Mouse (Mus musculus) embryonic stem cell, embryonic (primary cell): Measurements from ENCODE around the gene Ssh2.

Experiments
- CTCF ChIA-PET, 4 experiments: fragments of 300-600 bp in 2 of 4; fragments of 350-600 bp in 2 of 4; sonication (Branson Sonifier 250); formaldehyde crosslinking; loops; one replicate each; lab custom pipeline; 2022; ENCODE audit warnings: inconsistent platforms in 2 of 4; lab: Charles Lee
- POLR2A ChIA-PET, 4 experiments: fragments of 300-600 bp in 2 of 4; fragments of 350-600 bp in 2 of 4; sonication (Branson Sonifier 250); formaldehyde crosslinking; loops; one replicate each; lab custom pipeline; 2022; ENCODE audit warnings: antibody characterized with exemption in 4 of 4, inconsistent platforms in 1 of 4; lab: Charles Lee

Gene Ssh2

DNA sequence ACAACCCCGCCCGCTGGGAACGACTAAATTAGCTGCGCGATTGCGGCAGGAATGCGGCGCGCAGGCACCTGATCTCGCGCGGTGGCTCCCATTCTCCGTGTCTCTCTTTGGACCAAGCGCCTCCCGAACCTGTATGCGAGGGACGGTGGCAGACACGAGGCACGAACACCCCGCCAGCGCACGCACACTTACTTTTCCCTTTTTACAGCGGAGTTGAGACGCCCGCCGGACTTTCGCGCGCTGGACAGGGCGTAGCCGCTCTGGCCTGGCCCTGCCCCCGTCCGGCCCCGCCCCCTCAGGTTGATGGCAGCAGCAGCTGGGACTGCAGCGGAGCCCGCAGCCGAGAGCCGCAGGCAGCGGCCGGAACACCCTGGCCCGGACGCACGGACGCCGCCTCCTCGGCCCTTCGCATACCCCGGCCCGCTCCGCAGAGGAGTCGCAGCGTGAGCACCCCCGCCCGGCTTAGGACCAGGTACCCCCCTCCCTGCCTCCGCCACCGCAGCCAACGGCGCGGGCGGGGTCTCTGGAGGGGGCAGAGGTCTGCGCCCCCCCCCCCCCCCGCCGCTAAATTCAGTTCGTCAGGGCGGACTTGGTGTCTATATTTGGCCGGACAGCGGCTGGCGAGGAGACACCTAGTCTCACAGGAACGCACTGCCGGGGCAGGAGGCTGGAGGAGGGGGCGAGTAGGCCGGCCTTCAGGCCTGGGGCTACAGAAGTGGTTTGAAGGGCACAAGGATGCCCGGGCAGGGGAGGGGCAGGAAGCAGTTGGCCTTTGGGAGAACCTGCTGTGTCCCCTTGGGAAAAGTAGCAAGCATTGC lies 246.4 kb downstream of the Ssh2 start, which contains the start of gene Coro6:
Gene Coro6 (plus strand): TSS at position 129 of the 818 bp plus-strand sequence.
- POLR2A ChIA-PET = interaction anchor here in 2 of 4 experiments (0.7 to 3.2 kb wide), 6 partner anchors 13 to 50 kb away, joined by 3 to 16 read pairs (median 3); partner anchors contain the start of gene Git1 (in 1 of the 2)
- CTCF ChIA-PET = interaction anchor here in 3 of 4 experiments (0.5 to 1.7 kb wide), 4 partner anchors 16 to 465 kb away, joined by 3 to 5 read pairs (median 4); no protein-coding TSS in a partner anchor

DNA sequence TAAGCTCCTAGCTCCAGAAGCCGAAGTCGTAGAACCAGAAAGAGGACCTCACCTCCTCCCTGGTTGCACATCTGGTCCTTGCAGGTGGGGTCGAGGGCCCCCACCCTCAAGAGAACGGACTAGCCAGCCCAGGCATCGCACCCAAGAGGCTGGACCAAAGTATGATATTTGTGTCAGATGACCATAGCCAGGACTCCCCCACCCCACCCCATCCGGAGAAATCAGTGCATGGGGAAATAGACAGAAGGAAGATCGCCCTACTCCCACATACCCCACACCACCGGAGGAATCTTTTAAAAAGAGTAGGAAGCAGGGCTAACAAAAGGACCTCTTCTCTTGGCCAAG lies 247.0 kb downstream of the Ssh2 start:
- ChIA-PET CTCF (interaction anchor here in 3 of 4 experiments (0.5 to 1.7 kb wide), 4 partner anchors 17 to 466 kb away, joined by 3 to 5 read pairs (median 4); no protein-coding TSS in a partner anchor), POLR2A (interaction anchor here in 2 of 4 experiments (0.7 to 3.2 kb wide), 4 partner anchors 16 to 30 kb away, joined by 3 to 16 read pairs (median 3); partner anchors contain the start of gene Git1 (in 1 of the 2))

DNA sequence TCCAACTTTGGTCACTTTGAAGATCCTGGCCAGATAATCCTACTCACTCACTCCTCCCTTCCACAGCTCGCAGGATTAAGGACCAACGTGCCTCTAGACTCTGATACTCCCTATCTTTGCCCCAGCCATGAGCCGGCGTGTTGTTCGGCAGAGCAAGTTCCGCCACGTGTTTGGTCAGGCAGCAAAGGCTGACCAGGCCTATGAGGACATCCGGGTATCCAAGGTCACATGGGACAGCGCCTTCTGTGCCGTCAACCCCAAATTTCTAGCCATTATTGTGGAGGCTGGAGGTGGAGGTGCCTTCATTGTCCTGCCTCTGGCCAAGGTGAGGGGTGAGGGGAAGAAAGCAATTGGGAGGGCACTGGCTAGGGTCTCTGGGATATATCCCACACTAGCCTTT lies 247.7 kb downstream of the Ssh2 start:
- ChIA-PET POLR2A (interaction anchor here in 1 of 4 experiments (0.6 kb wide), 1 partner anchor 64 kb away, joined by 4 read pairs; no protein-coding TSS in a partner anchor), CTCF (no interaction called here)

DNA sequence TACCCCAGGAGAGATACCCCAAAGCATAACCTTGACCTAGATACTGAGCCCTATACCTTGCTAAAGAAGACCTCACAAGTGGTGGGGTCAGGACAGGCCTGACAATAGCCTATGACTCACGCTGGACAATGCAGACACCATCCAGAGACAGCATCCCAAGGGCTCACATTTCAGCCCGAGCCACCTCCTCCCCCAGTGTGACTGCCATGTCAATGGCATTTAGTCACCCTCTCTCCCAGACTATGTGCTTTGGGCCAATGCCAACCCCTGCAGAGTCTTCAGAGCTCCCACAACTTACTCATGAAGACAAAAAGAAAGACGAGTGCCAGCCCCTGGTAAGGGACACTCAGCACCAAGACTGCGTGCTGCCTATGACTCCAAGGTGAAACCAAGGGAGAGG lies 248.6 kb downstream of the Ssh2 start:
- CTCF ChIA-PET = no interaction called here
- POLR2A ChIA-PET = no interaction called here

DNA sequence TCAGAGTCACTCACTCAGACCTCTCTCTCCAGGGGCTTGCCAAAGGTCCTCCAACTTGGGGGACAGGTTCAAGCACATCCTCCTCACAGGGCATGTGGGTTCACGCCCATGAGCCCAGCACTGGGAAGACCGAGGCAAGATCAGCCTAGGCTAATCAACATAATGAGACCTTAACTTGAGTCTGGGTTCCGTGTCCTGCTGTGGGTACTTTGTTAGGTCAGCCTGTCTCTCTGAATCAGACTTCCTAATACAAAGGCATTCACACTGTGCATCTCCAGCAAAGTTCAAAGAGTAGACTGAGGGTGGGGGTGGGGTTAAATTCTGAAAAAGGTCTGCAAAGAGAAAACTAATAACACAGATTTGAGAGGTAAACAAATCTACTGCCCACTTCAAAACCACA lies 249.0 kb downstream of the Ssh2 start:
- ChIA-PET POLR2A (interaction anchor here in 1 of 4 experiments (1.4 kb wide), 1 partner anchor 143 kb away, joined by 4 read pairs; the partner anchor contains the start of gene Taok1), CTCF (interaction anchor here in 1 of 4 experiments (0.6 kb wide), 1 partner anchor 126 kb away, joined by 5 read pairs; no protein-coding TSS in a partner anchor)

DNA sequence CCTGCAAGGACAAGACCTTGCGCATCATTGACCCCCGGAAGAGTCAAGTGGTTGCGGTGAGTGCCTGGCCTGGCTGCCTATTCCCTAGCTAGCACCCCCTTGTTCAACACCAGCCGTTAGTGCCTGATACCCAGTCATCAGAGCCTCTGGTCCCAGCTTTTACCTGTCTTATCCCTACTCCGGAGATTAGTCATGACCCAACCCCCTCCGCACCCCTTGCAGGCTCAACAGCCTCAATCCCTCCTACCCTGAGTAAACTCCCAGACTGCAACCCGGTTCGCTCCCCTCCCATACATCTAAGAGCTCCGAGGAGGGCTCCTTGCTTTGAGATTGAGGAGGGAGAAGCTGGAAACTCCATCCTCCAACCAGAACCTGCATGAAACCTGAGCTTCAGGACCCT lies 250.5 kb downstream of the Ssh2 start:
- POLR2A ChIA-PET = interaction anchor here in 3 of 4 experiments (0.6 to 2.6 kb wide), 15 partner anchors 9 to 368 kb away, joined by 3 to 13 read pairs (median 3); partner anchors contain the start of genes Ankrd13b (in 1 of the 3) and Taok1 (in 1 of the 3)

DNA sequence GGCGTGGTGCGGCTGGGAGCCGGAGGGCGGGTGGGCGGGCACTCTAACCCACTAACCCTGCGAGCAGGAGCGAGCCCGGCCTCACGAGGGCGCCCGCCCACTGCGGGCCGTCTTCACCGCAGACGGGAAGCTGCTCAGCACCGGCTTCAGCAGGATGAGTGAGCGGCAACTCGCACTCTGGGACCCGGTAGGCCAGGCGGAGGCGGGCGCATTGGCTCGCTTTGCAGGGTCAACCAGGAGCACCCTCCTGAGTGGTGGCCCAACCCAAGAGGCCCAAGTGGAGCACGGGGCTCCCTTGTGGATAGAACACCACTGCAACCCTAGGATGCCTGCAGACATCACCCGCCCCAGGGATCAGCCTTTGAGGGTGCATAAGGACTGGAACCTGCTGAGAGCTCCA lies 251.1 kb downstream of the Ssh2 start:
- CTCF ChIA-PET = interaction anchor here (0.6 to 2.7 kb wide), 55 partner anchors 9 to 1446 kb away, joined by 3 to 23 read pairs (median 4); partner anchors contain the start of genes Ssh2 (in 2 of the 4), Abhd15 (in 1 of the 4), Ankrd13b (in 1 of the 4) and Git1 (in 1 of the 4)

More for the DNA sequence above, 250.5 kb downstream of the Ssh2 start:
- CTCF ChIA-PET = interaction anchor here (0.8 to 2.7 kb wide), 22 partner anchors 10 to 469 kb away, joined by 3 to 22 read pairs (median 8); partner anchors contain the start of genes Ankrd13b (in 1 of the 4), Slc6a4 (in 1 of the 4) and Ssh2 (in 1 of the 4)

DNA sequence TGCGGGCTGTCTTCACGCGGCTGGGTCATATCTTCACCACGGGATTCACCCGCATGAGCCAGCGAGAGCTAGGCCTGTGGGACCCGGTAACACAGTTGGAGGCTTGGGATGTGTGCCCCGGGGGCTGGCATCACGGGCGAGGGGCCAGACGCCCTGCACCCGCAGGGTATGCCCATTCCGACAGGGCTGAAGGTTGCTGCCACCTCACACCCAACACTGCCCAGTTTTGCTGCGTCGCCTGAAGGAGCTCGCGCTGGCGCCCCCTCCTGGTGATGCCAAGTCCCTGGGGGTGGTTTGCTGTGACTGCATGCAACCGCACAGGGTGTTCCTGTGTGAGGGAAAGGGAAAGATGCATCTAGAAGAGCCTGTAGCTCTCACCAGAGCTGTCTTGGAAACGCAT lies 251.7 kb downstream of the Ssh2 start:
- POLR2A ChIA-PET = interaction anchor here in 3 of 4 experiments (0.5 to 2.6 kb wide), 29 partner anchors 8 to 998 kb away, joined by 3 to 13 read pairs (median 4); partner anchors contain the start of genes Gm10392 (in 1 of the 3), Phf12 (in 1 of the 3) and Taok1 (in 1 of the 3)
- CTCF ChIA-PET = interaction anchor here (0.5 to 2.7 kb wide), 62 partner anchors 8 to 1447 kb away, joined by 3 to 23 read pairs (median 4); partner anchors contain the start of genes Ssh2 (in 2 of the 4), Abhd15 (in 1 of the 4), Ankrd13b (in 1 of the 4) and Git1 (in 1 of the 4)

More for the DNA sequence above, 251.1 kb downstream of the Ssh2 start:
- POLR2A ChIA-PET = interaction anchor here in 3 of 4 experiments (0.6 to 2.6 kb wide), 23 partner anchors 9 to 999 kb away, joined by 3 to 13 read pairs (median 3); partner anchors contain the start of genes Ankrd13b (in 1 of the 3) and Taok1 (in 1 of the 3)

DNA sequence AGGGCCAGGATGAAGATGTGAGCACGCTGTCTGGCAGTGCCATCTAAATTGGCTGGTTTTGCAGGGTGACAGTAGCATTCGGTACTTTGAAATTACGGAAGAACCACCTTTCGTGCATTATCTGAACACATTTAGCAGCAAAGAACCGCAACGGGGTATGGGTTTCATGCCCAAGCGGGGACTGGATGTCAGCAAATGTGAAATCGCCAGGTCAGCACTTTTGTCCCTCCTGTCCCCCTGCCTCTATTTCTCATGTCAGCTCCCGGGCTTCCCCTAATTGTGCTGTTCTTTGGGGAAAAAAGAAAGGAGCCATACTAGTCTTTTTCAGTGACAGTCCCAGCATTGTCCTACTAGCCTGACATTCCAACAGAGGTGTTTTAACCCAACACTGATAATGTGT lies 252.3 kb downstream of the Ssh2 start:
- CTCF ChIA-PET = interaction anchor here (0.5 to 2.7 kb wide), 47 partner anchors 8 to 801 kb away, joined by 3 to 23 read pairs (median 4); partner anchors contain the start of genes Ssh2 (in 2 of the 4), Ankrd13b (in 1 of the 4), Git1 (in 1 of the 4) and Trp53i13 (in 1 of the 4)
- POLR2A ChIA-PET = interaction anchor here (0.5 to 2.6 kb wide), 21 partner anchors 8 to 514 kb away, joined by 3 to 13 read pairs (median 3); partner anchors contain the start of genes Gm10392 (in 1 of the 4), Phf12 (in 1 of the 4), Ssh2 (in 1 of the 4) and Taok1 (in 1 of the 4)

DNA sequence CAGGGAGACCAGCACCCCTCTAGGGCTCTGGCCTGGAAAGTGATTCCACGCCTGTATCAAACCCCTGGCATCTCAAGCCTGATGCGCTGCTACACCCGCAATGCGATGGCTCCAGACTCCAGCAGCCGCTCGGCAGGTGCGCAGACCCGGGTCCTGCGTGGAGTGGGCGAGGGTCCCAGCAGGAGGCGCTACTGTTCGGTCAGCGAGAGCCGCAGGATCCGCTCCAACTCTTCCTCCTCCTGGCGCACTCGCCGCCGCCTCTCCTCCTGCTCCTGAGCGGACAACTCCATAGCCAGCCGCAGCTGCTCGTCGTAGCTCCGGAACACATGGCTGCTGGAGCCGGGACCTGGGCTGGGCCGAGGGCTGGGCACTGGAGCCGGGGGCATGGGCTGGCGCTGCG lies 255.3 kb downstream of the Ssh2 start:
- CTCF ChIA-PET = interaction anchor here in 3 of 4 experiments (0.6 to 2.8 kb wide), 4 partner anchors 19 to 675 kb away, joined by 3 to 11 read pairs (median 8); partner anchors contain the start of gene Ankrd13b (in 1 of the 3)
- POLR2A ChIA-PET = interaction anchor here in 2 of 4 experiments (0.6 to 1.3 kb wide), 4 partner anchors 15 to 155 kb away, joined by 3 to 7 read pairs (median 4); no protein-coding TSS in a partner anchor

DNA sequence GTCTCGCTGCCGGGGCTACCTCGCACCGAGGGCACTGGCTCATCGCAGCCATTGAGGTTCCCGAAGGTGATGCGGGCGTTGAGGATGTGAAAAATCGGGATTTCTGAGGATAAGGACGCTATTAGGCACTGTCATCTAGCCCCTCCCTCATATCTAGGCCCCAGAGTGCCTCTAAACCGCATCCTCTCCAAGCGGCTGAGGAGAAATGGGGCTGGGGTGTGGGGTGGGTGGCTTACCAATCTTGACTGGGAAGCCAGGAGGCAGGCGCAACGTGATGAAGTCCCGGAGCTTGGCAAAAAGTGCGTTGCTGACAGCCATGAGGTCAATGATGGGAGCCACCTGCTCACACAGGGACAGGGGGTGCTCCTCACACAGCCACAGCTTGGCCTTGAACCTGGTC lies 256.7 kb downstream of the Ssh2 start:
- POLR2A ChIA-PET = interaction anchor here in 2 of 4 experiments (0.6 to 3.1 kb wide), 5 partner anchors 11 to 464 kb away, joined by 3 to 12 read pairs (median 3); partner anchors contain the start of gene Abhd15 (in 1 of the 2)
- CTCF ChIA-PET = interaction anchor here in 3 of 4 experiments (0.6 to 2.8 kb wide), 4 partner anchors 17 to 709 kb away, joined by 3 to 9 read pairs (median 3); partner anchors contain the start of gene Ankrd13b (in 1 of the 3)

DNA sequence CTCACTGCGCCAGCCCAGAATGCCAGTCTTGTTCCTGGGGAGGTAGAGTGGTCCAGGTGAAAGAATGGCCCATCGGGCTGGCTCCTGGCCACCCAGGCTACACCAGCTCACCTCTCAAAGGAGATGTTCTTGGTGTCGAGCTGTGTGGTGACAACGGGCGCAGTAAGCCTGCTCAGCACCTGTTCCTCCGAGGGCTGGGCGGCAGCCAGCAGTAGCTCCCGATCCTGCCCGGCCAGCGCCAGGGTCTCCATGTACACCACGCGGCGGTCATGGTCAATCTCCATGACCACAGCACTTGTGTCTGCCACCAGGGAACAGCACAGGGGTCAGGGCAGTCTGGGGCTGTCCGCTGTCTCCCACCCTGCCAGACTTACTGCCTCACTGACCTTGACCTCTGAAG lies 260.1 kb downstream of the Ssh2 start:
- ChIA-PET CTCF (interaction anchor here in 3 of 4 experiments (0.5 to 3.5 kb wide), 8 partner anchors 9 to 368 kb away, joined by 3 to 22 read pairs (median 4); partner anchors contain the start of gene Myo18a (in 1 of the 3)), POLR2A (interaction anchor here in 3 of 4 experiments (0.5 to 3.2 kb wide), 6 partner anchors 8 to 361 kb away, joined by 4 to 13 read pairs (median 5); no protein-coding TSS in a partner anchor)

DNA sequence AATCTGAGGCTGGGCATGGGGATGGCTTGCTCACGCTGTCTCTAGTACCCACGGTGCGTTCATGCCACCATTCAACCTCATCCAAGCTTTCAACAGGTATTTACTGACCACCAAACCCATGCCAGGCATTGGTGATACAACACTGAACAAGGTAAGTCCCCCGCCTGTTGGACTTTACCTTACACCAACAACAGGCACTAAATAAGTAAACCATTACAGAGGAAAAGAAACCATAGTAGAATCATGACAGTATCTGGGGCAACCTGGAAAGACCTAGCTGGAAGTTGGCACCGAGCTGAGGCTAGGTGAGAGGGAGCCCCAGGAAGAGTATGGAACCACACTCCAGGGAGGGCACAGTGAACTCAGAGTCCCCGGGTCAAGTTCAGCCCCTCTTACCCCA lies 260.8 kb downstream of the Ssh2 start:
- ChIA-PET POLR2A (interaction anchor here in 2 of 4 experiments (1.0 to 3.2 kb wide), 5 partner anchors 8 to 37 kb away, joined by 4 to 13 read pairs (median 6); no protein-coding TSS in a partner anchor), CTCF (interaction anchor here in 3 of 4 experiments (1.0 to 3.5 kb wide), 6 partner anchors 9 to 344 kb away, joined by 4 to 22 read pairs (median 8); partner anchors contain the start of genes Git1 (in 1 of the 3) and Myo18a (in 1 of the 3))

DNA sequence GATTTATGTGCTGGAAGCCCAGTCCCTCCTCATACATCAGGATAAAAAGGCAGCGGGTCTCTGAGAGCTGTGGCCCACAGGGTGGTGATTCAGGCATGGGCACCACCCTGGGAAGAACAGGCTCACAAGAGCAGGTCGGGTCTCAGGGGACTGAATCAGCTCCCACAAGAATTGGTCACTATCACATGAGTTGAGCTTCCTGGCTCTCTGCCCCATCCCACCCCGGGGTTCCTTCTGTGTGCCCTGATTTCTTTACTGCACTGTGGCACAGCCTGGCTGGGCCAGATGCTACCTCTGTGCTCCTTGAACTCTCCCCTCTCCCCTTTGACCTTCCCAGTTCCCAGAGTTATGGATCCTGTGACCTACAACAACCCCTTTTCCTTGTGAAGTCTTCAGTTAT lies 267.0 kb downstream of the Ssh2 start:
- POLR2A ChIA-PET = interaction anchor here in 1 of 4 experiments (0.9 to 2.6 kb wide), 3 partner anchors 10 to 14 kb away, joined by 3 to 12 read pairs (median 4); no protein-coding TSS in a partner anchor

DNA sequence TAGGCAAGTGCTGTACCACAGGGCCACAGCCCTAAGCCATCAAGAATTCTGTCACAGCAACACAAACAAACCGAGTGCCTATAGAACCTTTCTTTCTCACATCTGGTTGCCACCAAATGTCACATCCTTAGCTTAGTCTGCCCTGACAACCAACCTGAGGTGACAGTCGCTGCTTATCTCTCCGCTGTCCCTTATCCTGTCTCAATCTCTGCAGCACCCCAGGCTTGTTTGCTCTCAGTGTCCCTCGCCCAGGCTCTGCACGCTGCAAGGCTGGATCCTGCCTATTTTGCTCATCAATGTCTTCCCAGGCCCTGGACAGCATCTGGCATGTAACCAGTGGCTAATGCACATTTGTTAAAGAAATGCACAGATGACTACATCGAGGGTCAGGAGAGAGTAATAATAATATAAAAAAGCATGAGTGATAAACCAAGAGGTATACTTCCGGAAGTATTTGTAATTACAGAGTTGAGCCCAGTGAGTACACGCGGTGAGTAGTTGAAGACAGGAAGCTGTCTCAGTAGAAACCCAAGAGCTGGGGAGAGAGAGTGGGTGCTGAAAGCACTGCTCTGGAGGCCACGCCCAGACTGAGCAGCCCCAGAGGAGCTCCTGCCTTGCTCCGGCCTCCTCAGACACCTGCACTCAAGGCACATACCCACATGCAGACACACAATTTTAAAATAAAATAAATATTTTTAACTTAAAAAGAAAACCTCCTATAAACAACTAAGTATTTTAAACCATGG lies 267.6 kb downstream of the Ssh2 start:
- ChIA-PET CTCF (interaction anchor here in 3 of 4 experiments (1.0 to 1.6 kb wide), 5 partner anchors 16 to 146 kb away, joined by 3 to 9 read pairs (median 6); no protein-coding TSS in a partner anchor), POLR2A (interaction anchor here in 2 of 4 experiments (0.5 to 2.6 kb wide), 10 partner anchors 10 to 77 kb away, joined by 3 to 12 read pairs (median 4); partner anchors contain the start of gene Git1 (in 1 of the 2))

More for the DNA sequence above, 267.0 kb downstream of the Ssh2 start:
- CTCF ChIA-PET = interaction anchor here in 2 of 4 experiments (1.0 to 1.5 kb wide), 2 partner anchors 25 to 147 kb away, joined by 3 to 5 read pairs; no protein-coding TSS in a partner anchor

DNA sequence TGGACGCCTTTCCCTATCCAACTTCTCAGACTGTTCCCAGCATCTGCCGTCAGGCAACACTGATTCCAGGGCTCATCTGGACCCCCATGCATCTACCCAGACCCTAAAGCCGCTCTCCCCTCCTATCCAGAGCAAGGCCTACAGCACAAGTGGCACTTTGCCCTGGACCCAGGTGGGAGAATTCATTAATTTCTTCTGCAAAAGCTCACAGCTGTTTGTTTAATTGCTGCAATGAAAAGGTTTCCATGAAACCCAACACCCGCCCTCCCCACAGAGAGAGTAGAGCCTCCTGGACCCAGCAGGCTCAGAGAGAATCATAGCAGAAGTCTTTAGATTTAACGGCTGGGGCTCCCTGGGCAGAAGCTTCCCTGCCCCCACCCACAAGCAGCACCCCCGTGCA lies 269.1 kb downstream of the Ssh2 start:
- POLR2A ChIA-PET = interaction anchor here (0.6 to 2.6 kb wide), 11 partner anchors 9 to 314 kb away, joined by 3 to 12 read pairs (median 4); no protein-coding TSS in a partner anchor
- CTCF ChIA-PET = interaction anchor here in 3 of 4 experiments (0.7 kb wide), 3 partner anchors 16 to 468 kb away, joined by 3 to 20 read pairs (median 4); no protein-coding TSS in a partner anchor
